Mouse (Mus musculus): ENCODE measurements around the gene Hesx1.

GRCm38 (mm10) chr14:27039281-27040248, 45.3 kb downstream of the Hesx1 start:
- no peak for TF ChIP-seq CTCF (IDR thresholded peaks at IDR 0.05; ENCODE audit: low read depth)
- TF ChIP-seq EP300 (IDR thresholded peaks at IDR 0.05; ENCODE audit: low read depth) = no peak

All from heart, postnatal 0 days (tissue).